Mouse (Mus musculus): ENCODE results near the gene Ccnjl.

Gene Ccnjl

GRCm38 (mm10) chr11:43631645-43632044 lies 103.1 kb downstream of the Ccnjl start:
- no peak for DNase-seq

GRCm38 (mm10) chr11:43632566-43632965 lies 104.0 kb downstream of the Ccnjl start:
- DNase-seq: no peak

DNA sequence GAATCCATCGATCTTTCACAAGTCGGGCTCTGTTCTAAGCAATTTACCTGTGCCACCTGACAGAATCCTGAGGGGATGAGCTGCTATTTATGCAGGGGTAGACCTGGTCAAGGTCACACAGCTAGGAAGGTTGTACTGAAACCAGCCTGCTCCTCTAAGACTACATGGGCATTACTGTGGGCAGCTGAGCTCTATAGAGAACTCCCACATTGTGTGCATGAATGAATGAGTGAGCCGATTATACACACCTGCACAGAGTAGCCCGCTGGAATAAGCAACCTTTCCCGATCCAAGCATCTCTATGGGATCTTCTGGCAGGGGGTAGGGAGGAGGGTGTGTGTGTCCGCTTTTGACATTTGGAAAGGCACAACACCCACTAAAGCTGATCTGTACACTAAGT lies 104.6 kb downstream of the Ccnjl start:
- no peak for DNase-seq

GRCm38 (mm10) chr11:43633658-43634401 lies 105.2 kb downstream of the Ccnjl start:
- no peak for DNase-seq
